Mouse (Mus musculus): ENCODE data around the gene Nop2.

Nop2 gene

DNA sequence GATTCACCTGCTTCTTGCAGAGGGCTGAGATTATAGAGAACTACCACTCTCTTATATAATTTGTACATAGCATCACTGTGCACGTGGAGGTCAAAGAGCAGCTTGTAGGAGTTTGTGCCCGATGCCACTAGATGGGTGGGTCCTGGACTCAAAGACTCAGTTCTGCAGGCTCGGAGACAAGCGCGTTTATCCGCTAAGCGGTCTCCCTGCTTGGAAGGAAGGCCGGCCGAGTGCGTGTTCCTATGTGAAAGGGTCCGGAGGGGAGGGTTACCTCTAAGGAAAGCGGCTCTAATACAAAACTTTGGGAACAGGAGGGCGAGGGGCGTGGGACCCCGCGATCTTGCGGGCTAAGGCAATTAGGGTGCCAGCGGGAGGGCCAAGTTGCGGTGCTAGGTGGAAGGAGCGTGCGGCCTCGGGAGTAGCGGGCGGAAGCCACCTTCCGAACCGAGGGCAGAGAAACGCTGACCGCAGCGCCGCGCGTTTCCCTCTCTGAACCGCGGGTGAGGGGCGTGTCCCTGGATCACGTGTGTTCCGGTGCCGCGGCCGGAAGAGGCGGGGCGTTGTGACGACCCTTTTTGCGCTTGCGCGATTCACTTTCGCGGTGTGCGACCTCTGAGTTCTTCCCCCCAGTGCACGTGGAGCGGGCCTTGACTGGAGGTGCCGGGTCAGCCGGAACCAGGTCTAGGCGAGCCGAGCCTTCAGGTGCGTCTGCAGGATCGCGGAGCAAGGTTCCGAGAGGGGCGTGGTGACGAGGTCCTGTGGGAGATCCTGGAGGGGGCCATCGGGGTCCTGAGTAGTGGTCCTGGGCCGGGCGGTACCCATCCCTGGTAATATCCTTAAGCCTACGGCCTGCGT lies at the start of gene Nop2:
Gene Nop2 (plus strand): TSS at position 608 of the 855 bp plus-strand sequence.
- peak; percentile 96 for DNase-seq

DNA sequence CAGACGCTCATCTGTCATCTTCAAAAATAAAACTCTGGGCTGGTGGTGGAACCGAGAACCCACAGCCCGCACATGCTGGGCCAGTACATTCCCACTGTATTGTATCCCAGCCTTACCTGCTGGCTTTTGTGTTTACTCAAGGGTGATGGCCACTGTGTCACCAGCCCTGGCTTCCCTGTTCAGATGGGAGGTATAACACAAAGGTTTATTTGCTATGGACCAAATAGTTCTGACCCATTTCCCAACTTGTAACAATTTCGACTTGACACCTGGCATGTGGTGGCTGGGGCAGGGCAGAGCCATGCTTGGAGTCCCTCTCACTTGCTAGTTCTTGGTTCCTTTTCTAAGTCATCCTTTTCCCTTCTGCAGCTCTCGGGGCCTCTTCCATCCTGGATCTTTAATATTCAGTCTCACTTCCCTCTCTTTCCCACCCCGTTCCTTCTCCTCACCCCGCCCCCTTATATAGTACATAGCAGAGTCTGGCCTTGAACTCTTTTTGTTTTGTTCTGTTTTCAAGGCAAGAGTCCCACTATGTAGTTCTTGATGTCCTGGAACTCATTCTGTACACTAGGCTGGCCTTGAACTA lies 48.8 kb upstream of the Nop2 start:
- no peak for DNase-seq

DNA sequence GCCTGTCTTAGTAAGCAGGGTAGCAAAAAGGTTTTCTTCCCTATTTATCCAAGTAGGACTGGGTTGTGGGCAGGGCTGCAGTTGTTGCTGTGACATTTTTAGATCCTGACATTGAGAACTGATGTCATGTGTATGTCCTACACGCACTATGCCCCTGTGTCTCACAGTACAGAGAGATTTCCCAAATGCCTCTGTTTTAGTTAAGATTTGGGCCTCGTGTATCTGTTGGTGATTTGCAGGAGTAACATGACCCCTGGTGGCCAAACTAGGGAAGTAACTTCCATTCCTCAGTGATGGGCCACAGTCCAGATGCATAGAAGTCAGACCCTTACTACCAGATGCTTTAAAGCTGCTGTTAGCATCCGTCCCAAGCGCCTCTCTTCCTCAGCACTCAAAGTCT lies 47.3 kb upstream of the Nop2 start:
- peak; percentile 85 for DNase-seq

DNA sequence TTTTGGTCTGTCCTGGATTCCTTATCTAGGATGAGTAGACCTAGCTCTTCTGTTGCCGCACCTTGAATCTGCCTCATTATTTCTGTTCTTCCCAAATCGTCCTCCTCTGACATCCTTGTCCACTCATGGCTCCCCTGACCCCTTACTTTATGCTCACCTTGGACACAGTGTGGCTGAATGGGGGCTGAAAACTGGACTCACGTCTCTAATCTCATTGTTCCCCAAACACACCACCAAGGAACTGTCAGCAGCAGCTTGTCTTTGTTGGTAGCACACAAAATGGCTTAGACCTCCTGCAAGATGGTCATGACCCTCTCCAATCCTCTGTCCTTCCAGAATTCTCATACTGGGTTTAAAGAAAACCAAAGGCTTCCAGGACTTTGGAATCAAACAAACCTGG lies 43.8 kb upstream of the Nop2 start:
- DNase-seq = no peak

DNA sequence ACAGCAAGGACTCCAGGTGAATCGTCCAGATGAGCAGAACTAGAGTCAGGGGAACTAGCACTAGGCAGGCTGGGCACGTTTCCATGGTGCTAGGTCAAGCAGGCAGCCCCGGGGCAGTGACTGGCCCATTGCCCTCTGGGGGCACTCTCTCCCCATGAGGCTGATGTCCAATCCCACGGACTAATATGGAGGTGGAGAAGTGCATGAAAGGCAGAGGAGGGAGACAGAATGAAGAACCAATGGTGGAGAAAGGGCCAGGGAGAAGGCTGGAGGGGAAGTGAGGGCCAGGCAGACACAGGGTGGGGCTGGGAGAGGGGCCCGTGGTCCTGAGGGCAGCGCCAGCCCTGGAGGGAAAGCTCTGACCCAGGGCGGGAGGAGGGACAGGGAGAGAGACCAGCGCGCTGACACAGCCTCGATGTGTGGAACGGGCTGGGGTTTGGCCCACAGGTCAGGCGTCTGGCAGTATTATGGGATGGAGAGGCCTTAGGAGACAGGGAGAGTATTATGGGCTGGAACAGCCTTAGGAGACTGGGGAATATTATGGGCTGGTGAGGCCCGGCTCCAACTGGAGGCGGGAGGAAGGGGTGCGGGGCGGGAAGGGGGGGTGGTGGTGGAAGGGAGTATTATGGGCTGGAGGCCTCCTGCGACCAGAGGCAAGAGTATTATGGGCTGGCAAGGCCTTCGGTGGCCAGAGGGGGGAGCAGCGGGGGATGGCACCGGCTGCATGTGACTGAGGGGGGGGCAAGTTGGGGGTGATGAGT lies 43.0 kb upstream of the Nop2 start:
- DNase-seq = peak; percentile 97

DNA sequence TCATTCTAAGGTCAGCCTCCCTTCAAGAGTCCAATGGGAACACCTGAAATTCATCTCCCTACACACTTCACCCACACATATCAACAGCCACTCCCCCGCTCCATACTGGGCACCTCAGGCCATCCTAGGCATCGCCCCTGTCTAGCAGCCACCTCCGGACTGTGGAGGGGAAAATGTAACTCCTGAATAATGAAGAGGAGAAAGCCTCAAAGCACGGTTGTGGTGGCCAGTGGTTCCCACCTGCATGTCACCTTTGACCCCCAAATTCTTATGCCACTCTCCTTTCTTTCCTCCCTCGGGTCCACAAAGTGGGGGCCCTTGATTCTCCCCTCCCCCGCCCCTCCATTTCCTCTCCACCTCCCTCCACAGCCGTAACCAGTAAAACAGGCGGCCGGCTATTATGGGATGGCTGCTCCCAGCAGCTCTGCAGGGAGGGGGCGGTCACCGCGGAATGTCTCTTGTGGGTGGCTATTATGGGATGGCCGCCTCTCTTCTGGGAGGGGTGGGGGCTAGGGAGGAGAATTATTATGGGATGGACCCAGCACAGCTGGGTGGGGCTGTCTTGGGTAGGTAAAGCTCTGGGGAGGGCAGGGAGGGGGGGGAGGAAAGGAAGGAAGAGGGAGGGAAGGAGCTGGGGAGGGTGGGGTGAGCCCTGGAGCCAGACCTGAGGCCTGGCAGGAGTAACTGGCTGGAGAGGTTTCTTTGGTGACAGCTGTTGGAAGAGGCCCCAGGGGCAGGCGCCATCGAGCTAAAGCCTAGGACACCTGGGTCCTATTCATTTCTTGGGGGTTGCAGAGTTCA lies 42.0 kb upstream of the Nop2 start:
- DNase-seq = peak; percentile 87

DNA sequence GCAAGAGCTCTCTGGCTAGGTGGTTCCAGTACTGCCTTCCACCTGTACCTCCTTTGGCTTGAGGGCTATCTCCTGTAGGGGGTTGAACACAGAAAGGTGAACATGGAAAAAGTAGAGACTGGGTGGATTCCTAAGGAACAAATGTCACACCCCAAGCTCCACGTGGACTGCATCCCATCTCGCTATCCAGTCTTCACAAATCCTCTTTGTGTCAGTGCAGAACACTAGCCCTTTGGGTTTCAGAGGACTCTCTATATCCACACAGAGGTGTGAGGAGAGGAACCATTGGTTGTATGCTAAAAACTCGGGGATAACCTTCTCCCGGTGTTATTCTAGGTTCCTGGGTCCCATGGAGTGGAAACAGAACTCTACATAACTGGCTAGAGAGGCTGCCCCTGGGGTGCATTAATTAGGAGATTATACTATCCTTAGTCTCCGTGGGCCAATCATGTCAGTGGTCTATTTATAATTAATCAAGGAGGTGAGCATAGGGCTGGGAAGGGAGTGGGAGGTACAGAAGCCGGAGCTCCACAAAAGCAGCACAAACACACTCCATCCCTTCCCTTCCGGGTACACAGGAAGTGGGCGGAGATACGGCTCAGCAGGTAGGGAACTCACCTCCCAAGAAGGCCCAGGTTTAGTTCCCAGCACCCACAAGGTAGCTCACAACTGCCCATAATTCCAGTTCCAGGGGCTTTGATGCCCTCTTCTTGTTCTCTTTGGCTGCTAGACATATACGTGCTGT lies 41.2 kb upstream of the Nop2 start:
- DNase-seq = peak; percentile 16

DNA sequence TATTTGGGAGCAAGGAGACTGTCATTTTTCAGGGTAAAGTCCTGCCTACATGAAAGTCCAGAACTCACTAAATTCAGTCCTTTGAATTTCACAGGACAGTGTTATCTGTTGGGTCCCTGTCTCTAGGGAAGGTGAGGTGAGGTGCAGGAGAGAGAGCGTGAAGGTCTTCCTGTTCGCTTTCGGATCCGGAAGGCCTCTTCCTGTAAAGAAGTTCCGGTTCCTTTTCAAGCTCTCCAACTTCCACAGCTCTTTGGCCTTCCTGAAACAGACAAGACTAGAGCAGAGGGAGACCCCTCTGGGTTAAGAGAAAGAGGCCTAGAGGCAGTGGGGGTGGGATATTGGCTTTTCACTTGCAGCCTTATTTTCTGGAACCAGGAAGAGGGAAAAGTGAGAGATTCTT lies 39.3 kb upstream of the Nop2 start:
- DNase-seq = no peak

DNA sequence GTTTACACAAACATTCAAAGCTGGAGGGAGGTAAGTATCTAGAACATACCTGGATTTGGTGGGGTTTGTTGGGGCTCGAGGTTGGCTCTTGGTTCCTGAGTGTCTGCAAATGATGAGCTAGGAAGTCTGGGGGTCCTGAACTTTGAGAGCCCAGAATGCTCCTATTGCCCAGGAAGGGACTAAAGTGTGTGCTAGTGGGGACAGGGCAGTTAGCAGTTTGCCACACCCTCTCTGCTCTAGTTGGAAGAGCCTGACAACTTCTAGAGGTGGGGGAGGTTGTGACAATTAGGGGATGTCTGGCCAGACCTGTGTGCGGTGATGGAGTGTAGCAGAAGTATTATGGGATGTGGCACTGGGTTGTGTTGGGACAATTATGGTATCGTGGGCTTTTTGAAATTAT lies 36.9 kb upstream of the Nop2 start:
- peak; percentile 65 for DNase-seq

DNA sequence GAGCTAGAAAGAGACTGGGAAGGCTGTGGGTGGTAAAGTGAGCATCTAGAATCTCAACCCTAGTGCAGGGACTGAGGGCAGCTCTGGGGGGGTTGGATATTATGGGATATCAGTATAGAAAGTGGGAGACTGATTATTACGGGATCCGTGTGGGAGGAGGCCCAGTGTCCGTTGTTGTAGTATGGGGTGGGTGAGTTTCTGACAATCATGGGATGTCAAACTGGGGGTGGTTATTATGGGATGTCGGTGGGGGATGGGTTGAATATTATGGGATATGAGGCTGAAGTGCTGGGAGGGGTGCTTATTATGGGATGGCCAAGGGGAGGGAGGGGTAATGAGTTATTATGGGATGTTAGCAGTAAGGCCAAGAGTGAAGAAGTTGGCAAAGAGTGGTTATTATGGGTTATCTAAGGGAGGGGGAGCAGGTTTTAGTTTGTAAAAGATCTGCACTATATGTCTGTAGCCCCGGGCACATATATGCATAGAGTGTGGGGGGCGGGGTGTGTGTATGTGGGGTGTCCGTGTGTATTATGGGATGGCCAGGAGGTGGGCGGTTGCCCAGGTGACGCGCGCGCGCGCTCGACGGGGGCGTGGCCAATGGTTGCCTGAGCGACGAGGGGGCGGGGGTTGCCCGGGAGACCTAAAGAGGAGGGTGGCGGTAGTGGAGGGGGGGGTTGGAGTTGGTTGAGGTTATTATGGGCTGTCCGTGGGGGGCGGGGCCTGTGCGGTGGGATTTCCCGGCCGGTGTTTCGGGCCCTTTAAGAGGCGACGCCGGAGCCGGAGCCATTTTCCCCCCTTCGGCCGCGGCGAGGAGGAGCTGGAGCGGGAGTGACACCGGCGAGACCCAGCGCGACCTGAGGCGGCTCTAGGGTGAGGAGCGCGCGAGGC lies 36.1 kb upstream of the Nop2 start, which contains the start of gene Chd4:
Gene Chd4 (plus strand): TSS at position 591 of the 888 bp plus-strand sequence.
- DNase-seq = peak; percentile 95

DNA sequence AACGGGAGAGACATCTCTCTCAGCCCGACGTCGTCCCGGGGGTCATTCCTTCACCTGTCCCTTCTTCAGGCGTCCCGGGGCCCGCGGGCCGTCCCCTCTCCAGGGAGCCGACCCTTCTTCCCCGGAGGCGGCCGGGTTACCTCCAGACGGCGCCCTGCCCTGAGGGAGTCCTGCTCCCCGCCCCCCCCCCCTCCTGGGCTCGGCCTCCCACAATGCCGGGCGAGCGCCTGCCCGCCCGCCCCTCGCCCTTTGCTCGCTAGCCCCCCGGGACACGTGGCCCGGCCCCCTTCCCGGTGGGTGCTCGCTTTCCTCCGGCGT lies 35.5 kb upstream of the Nop2 start:
- DNase-seq = no peak

DNA sequence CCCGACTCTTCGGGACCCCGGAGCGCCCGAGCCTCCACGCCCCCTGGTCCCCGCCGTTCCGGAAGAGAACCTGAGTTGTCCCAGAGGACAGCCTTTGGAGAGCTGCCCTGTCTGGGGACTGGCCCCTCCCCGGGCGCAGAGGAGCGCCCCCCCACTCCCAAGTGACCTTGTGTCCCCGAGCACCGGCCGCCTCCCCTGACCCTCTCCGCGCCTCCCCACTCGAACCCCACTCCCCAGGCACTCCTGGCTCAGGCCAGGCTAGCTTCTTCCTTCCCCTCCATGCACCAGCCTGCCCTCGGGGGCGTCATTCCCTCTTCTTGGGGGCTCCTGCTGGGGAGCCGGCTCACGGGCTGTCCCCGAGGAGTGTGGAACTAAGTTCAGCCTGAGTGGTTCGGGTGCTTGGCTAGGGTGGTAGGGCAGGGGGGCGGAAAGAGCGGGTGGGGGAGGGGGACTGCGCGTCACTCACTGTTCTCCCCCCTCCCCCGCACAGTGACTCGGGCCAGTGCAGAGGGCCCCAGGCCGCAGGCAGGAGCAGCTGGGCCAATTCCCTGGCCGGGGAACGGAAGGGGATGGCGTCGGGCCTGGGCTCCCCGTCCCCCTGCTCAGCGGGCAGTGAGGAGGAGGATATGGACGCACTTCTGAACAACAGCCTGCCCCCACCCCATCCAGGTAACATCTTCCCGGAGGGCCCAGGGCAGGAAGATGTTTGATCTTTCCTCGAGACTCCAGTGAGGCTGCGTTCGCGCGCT lies 34.9 kb upstream of the Nop2 start:
- DNase-seq = peak; percentile 81

DNA sequence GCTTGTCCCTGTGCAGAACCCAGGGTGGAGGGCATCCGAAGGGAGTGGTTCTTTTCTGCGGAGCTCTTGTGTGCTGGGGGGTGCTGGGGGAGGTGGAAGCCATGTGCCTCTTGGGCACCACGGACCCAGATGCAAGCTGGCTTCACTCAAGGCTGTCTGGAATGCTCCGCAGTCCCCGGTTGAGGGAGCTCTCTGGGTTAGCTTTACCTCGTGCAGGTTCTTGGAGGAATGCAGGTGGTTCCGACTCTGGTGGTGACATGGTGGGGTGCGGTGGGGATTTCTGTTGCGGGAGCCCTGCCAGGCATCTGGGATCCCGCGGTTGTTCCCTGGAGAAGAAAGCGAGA lies 34.4 kb upstream of the Nop2 start:
- DNase-seq = no peak

DNA sequence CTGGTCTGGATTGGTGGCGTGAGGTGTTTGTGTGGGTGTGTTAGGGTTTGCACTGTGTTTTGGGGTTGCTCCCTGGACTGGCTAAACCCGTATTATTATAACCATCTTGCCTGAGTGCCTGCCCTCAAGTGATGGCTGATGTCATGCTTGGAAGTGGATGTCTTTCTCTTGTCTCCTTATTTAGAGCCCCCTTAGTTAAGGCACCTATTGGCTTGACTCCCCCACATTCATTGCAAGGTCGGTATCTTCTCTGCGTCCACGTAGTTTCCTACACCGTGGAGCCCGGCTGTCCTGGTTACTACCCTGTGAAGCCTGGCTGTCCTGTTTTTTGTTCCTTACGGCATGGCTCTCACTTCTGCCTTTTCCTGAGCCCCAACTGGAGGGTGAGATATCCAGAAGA lies 33.8 kb upstream of the Nop2 start:
- DNase-seq = no peak

DNA sequence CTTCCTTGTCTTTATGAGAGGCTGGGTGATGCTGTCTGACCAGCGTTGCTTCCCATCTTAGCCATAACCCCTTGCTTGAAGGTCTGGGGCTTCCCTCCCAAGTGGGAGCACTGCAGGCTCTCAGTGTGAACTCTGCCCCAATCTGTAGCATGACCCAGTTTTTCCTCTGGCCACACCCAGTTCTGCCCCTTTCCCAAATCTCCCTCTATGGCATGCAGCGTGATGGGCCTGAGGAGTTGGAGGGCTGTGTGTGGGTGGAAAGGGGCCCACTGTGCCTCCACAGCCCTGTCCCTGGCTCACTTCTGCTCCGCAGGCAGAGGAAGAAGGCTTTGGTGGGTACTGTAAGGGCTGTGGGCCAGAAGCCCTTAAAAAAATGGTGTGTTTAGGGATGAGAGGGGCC lies 33.2 kb upstream of the Nop2 start:
- peak; percentile 55 for DNase-seq

DNA sequence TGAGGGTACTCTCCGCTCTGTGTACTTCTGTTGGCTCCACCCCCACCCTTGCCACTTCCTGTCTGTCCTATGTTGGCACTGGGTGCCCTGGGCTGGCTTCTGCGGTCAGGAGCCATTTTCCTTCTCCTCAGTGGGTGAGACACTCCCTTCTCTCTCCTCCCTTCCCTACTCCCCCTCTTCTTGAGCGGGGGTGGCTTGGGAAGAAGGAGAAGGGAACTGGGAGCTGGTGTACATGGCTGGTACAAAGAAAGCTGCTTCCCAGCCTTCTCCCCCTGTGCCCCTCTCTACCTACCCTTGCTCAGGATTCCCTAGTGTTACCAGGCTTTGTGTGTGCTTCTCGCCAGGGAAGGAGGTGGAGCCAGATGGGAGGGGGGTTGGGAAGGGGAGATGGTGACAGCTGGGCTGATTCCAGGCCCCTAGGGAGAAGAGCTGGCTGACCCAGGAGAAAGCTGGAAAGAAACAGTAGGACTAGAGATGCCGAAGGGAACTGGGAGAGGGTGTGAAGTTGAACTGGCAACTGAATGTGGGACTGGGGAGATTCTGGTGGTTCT lies 32.2 kb upstream of the Nop2 start:
- peak; percentile 83 for DNase-seq

DNA sequence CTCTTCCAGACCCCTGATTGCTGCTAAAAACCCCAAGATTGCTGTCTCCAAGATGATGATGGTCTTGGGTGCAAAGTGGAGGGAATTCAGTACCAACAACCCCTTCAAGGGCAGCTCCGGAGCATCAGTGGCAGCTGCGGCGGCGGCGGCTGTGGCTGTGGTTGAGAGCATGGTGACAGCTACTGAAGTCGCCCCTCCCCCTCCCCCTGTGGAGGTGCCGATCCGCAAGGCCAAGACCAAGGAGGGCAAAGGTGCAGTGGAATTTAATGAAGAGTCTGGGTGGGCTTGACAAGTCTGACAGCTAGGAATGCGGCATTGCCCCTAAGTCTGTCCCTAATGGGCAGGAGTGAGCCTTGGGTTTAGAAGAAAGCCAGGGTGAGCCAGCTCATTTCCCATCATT lies 30.3 kb upstream of the Nop2 start:
- DNase-seq = no peak

DNA sequence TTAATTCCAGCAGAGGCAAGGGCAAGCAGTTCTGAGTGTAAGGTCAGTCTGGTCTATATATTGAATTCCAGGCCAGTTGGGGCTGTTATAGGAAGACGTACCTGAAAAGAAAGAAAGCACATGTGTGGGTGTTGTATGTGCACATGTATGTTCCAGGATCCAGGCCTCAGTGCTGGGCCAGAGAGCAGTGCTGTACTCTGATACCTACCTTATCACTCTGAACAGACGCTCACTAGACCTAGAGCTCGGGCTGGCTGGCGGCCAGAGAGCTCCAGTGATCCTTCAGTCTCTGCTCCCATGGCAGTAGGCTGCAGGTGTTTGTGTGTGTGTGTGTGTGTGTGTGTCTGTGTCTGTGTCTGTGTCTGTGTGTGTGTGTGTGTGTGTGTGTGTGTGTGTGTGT lies 27.5 kb upstream of the Nop2 start:
- no peak for DNase-seq

DNA sequence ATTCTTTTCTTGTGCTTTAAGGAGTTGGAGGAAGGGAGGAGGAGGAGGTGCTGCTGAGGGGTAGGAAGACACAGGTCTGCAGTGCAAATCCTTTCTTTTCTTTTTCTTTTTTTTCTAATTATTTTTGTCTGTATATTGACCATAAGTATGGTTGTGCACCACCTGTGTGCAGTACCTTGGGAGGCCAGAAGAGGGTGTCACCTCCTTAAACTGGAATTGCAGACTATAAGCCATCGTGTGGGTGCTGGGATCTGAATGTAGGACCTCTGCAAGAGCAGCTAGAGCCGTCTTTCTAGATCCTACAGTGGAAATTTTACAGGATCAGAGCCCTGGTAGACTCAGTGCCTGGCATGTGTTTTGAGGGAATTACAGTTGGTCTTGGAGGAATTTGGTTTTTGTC lies 24.0 kb upstream of the Nop2 start:
- no peak for DNase-seq

DNA sequence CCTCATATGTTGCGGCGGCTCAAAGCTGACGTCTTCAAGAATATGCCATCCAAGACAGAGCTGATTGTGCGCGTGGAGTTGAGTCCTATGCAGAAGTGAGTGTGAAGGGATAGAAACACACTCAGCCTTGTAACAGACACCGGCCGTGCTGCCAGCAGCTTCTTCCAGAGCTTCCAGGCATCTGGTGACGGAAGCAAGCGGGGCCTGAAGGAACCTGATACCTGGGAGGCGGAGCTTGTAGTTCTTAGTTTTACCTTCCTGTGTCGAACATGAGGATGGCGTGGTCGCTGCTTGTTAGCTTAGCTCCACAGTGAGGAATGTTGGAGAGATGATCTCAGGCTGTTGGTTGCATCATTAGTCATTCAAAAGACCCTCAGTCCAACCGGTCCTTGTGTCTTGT lies 22.3 kb upstream of the Nop2 start:
- no peak for DNase-seq

Measured in retina, postnatal 1 day (tissue).